Mouse (Mus musculus) CH12.LX (cell line): ENCODE measurements around the gene Frmd5. TPM values are rescaled to one million over a fixed set of nuclear protein-coding genes. Genes with fewer than 3 reads are reported as not detected.
A peak's percentile ranks its signal among the peaks of the same experiment; 100 is the strongest.

Experiments used
- DNase-seq: peaks from one replicate; pipeline ENCODE4 v3.0.0-alpha.2; 2013; ENCODE audit errors: extremely low read depth
- H3K27ac ChIP-seq: 2 replicates; pipeline ENCODE4 v1.5.1; 2012; ENCODE audit warnings: low read depth, mild to moderate bottlenecking, control low read depth, moderate library complexity; ENCODE audit not compliant: insufficient read depth
- H3K27me3 ChIP-seq: replicated peaks from 2 replicates; pipeline ENCODE3; 2012; ENCODE audit warnings: inconsistent platforms
- H3K36me3 ChIP-seq, 2 experiments: replicated peaks in 1 of 2; 2 replicates each; pipeline versions ENCODE3 to v1.6.1; 2012; ENCODE audit warnings: inconsistent platforms in 1 of 2, low read length in 1 of 2, mild to moderate bottlenecking in 1 of 2, mixed read lengths in 1 of 2, moderate library complexity in 1 of 2; ENCODE audit not compliant: control insufficient read depth in 1 of 2, insufficient read depth in 1 of 2
- H3K4me1 ChIP-seq, 2 experiments: 2 replicates each; pipeline ENCODE4 v1.6.1; 2012; ENCODE audit warnings: inconsistent platforms in 1 of 2, moderate library complexity in 1 of 2; ENCODE audit not compliant: insufficient read depth in 2 of 2, control insufficient read depth in 1 of 2
- H3K4me2 ChIP-seq: 2 replicates; pipeline ENCODE4 v1.6.1; 2012; ENCODE audit warnings: low read depth, mild to moderate bottlenecking, control low read depth; ENCODE audit not compliant: poor library complexity, insufficient read depth, severe bottlenecking
- H3K4me3 ChIP-seq, 3 experiments: fragments of 150-350 bp in 1 of 3; sonication (generic) in 1 of 3; replicated peaks in 1 of 3; 2 replicates each; pipeline versions ENCODE3 to v1.5.1; 2011 to 2012; ENCODE audit warnings: low read depth in 2 of 3, low read length in 2 of 3, mild to moderate bottlenecking in 2 of 3, moderate library complexity in 2 of 3, control low read depth in 1 of 3, improper control_type of control experiment in 1 of 3, inconsistent platforms in 1 of 3, mixed read lengths in 1 of 3; ENCODE audit not compliant: poor library complexity in 1 of 3
- H3K79me2 ChIP-seq: replicated peaks from 2 replicates; pipeline ENCODE4 v1.6.1; 2012; ENCODE audit warnings: mild to moderate bottlenecking, moderate library complexity; ENCODE audit not compliant: control insufficient read depth, poor library complexity, insufficient read depth, severe bottlenecking; ENCODE audit errors: extremely low read depth
- H3K9ac ChIP-seq: 2 replicates; pipeline ENCODE4 v1.6.1; 2012; ENCODE audit warnings: low read depth, mild to moderate bottlenecking, control low read depth, moderate library complexity; ENCODE audit not compliant: insufficient read depth
- H3K9me3 ChIP-seq: replicated peaks from 2 replicates; pipeline ENCODE3; 2012; ENCODE audit warnings: low read length, inconsistent platforms, mixed read lengths
- CHD1 ChIP-seq: IDR thresholded peaks from 2 replicates; pipeline ENCODE4 v1.6.1; 2012; ENCODE audit warnings: low read depth, low read length, improper control_type of control experiment, inconsistent platforms
- CTCF ChIP-seq, 2 experiments: IDR thresholded peaks in 1 of 2; conservative IDR thresholded peaks in 1 of 2; 2 replicates each; pipeline ENCODE4 v1.5.1; 2011 to 2012; ENCODE audit warnings: low read depth in 2 of 2, low read length in 2 of 2, improper control_type of control experiment in 1 of 2, inconsistent platforms in 1 of 2, mild to moderate bottlenecking in 1 of 2, moderate library complexity in 1 of 2
- EP300 ChIP-seq: IDR thresholded peaks from 2 replicates; pipeline ENCODE4 v1.6.1; 2011; ENCODE audit warnings: low read length, improper control_type of control experiment
- GABPA ChIP-seq: IDR thresholded peaks from 2 replicates; pipeline ENCODE4 v1.6.1; 2012; ENCODE audit warnings: low read depth, low read length, improper control_type of control experiment, inconsistent platforms; ENCODE audit not compliant: insufficient replicate concordance
- JUN ChIP-seq: IDR thresholded peaks from 2 replicates; pipeline ENCODE4 v1.6.1; 2011; ENCODE audit warnings: low read depth, mild to moderate bottlenecking, low read length, improper control_type of control experiment, moderate library complexity; ENCODE audit not compliant: insufficient read depth
- JUND ChIP-seq: conservative IDR thresholded peaks from 2 replicates; pipeline ENCODE4 v1.6.1; 2011; ENCODE audit warnings: low read depth, low read length, improper control_type of control experiment
- MAZ ChIP-seq: IDR thresholded peaks from 2 replicates; pipeline ENCODE4 v1.6.1; 2012; ENCODE audit warnings: low read depth, mild to moderate bottlenecking, inconsistent platforms, low read length, improper control_type of control experiment, moderate library complexity
- MEF2A ChIP-seq: IDR thresholded peaks from 2 replicates; pipeline ENCODE4 v1.6.1; 2014; ENCODE audit warnings: low read depth, mild to moderate bottlenecking, inconsistent platforms, low read length, improper control_type of control experiment, borderline replicate concordance
- MXI1 ChIP-seq: IDR thresholded peaks from 2 replicates; pipeline ENCODE4 v1.6.1; 2011; ENCODE audit warnings: mild to moderate bottlenecking, low read depth, low read length, improper control_type of control experiment
- MYC ChIP-seq: IDR thresholded peaks from 2 replicates; pipeline ENCODE4 v1.6.1; 2011; ENCODE audit warnings: low read depth, mild to moderate bottlenecking, improper control_type of control experiment, low read length
- POLR2A ChIP-seq: IDR thresholded peaks from 2 replicates; pipeline ENCODE4 v1.6.1; 2011; ENCODE audit warnings: low read depth, mild to moderate bottlenecking, improper control_type of control experiment, low read length
- POLR2AphosphoS2 ChIP-seq: IDR thresholded peaks from 2 replicates; pipeline ENCODE4 v1.6.1; 2011; ENCODE audit warnings: low read depth, low read length, improper control_type of control experiment
- RAD21 ChIP-seq: IDR thresholded peaks from 2 replicates; pipeline ENCODE4 v1.6.1; 2011; ENCODE audit warnings: low read depth, mild to moderate bottlenecking, low read length, improper control_type of control experiment, moderate library complexity
- SMC3 ChIP-seq: IDR thresholded peaks from 2 replicates; pipeline ENCODE4 v1.6.1; 2011; ENCODE audit warnings: low read depth, low read length, improper control_type of control experiment
- TBP ChIP-seq: conservative IDR thresholded peaks from 2 replicates; pipeline ENCODE4 v1.6.1; 2011; ENCODE audit warnings: low read depth, low read length, improper control_type of control experiment
- TCF12 ChIP-seq: IDR thresholded peaks from 2 replicates; pipeline ENCODE4 v1.6.1; 2014; ENCODE audit warnings: low read depth, mild to moderate bottlenecking, inconsistent platforms, low read length, improper control_type of control experiment
- UBTF ChIP-seq: IDR thresholded peaks from 2 replicates; pipeline ENCODE4 v1.6.1; 2012; ENCODE audit warnings: low read depth, mild to moderate bottlenecking, inconsistent platforms, low read length, improper control_type of control experiment, moderate library complexity
- USF2 ChIP-seq: conservative IDR thresholded peaks from 2 replicates; pipeline ENCODE4 v1.6.1; 2011; ENCODE audit warnings: low read depth, low read length, improper control_type of control experiment
- ZC3H11A ChIP-seq: IDR thresholded peaks from 2 replicates; pipeline ENCODE4 v1.6.1; 2012; ENCODE audit warnings: low read depth, mild to moderate bottlenecking, inconsistent platforms, low read length, improper control_type of control experiment
- ZKSCAN1 ChIP-seq: IDR thresholded peaks from 2 replicates; pipeline ENCODE4 v1.6.1; 2012; ENCODE audit warnings: low read depth, inconsistent platforms, low read length, improper control_type of control experiment, borderline replicate concordance
- dilution Hi-C: fragments of 300-500 bp; cut with MboI; formaldehyde crosslinking; loops from 2 replicates; pipeline ENCODE4 v1.14.3; 2020; ENCODE audit warnings: low sequenced_read_pairs; ENCODE audit not compliant: extremely low pct_unique_long_range_greater_than_20kb, extremely low pct_ligation_motif_present
- in situ Hi-C: fragments of 300-500 bp; cut with MboI; formaldehyde crosslinking; loops from 3 replicates; pipeline ENCODE4 v1.14.3; 2019; ENCODE audit warnings: low sequenced_read_pairs, low pct_ligation_motif_present, low pct_unique_long_range_greater_than_20kb, mixed read lengths
- polyA plus RNA-seq: library from polyadenylated mRNA; unstranded; fragments of >175 nt; gene quantifications from 2 replicates; pipeline ENCODE4 v1.2.1, GENCODE M21; 2012; ENCODE audit warnings: low read depth; ENCODE audit not compliant: insufficient read length
- total RNA-seq, 2 experiments: library from RNA; depleted of rRNA; stranded (reverse); fragments of 300-350 nt in 1 of 2; fragments of >200 nt in 1 of 2; gene quantifications; 2 replicates each; pipeline ENCODE4 v1.2.3; 2012 to 2014

The Frmd5 gene
- total and polyA plus RNA-seq, 3 experiments = 1.9 to 3.5 (median 3.2) TPM

- in situ Hi-C loops = no loop called here
- Histone ChIP-seq H3K9ac (no peak overlapping the region), H3K27ac (no peak overlapping the region), H3K9me3 (no peaks in the 10 kb centered on the region), H3K79me2 (no peaks in the 10 kb centered on the region), H3K4me1 (peaks cover 7 to 28% of the 10 kb centered on the region in 2 experiments), H3K27me3 (no peaks in the 10 kb centered on the region), H3K36me3 (no peaks in the 10 kb centered on the region), H3K4me2 (peak overlapping the region; percentile 97; the same call in 1 of the 2 replicates), H3K4me3 (no peak overlapping the region)
- DNase-seq = peak; percentile 54
- TF ChIP-seq POLR2AphosphoS2 (no peak), JUN (no peak), MEF2A (no peak), MAZ (no peak), MXI1 (0 out of 2 replicates have a peak, but pooled peaks have one; percentile 62), GABPA (no peak), USF2 (no peak), RAD21 (no peak), POLR2A (no peak), CTCF (conservative IDR thresholded peaks at IDR 0.05 in 1 of 2, IDR thresholded peaks at IDR 0.05 in 1 of 2; ENCODE audit: low read depth in 2 of 2, low read length in 2 of 2) (no peak), TCF12 (no peak), TBP (no peak), CHD1 (0 out of 2 replicates have a peak, but pooled peaks have one; percentile 46), UBTF (no peak), ZC3H11A (no peak), JUND (no peak), ZKSCAN1 (no peak), EP300 (no peak), SMC3 (no peak), MYC (0 out of 2 replicates have a peak, but pooled peaks have one; percentile 49)
- dilution Hi-C loops = no loop called here
Measured at GRCm38 (mm10) chr2:121788415-121788814, 18.5 kb downstream of the Frmd5 start.

GRCm38 (mm10) chr2:121787767-121788166 is 19.1 kb downstream of the Frmd5 start:
- H3K27ac ChIP-seq = no peak overlapping the region
- TF ChIP-seq POLR2AphosphoS2 = no peak
- in situ Hi-C loops = no loop called here
- H3K79me2 ChIP-seq = no peaks in the 10 kb centered on the region
- H3K4me3 ChIP-seq = peak overlapping the region in 2 of 3 experiments; percentile 19 to 38
- peaks cover 7 to 28% of the 10 kb centered on the region in 2 experiments for H3K4me1 ChIP-seq
- no peaks in the 10 kb centered on the region for H3K36me3 ChIP-seq
- dilution Hi-C loops = no loop called here
- peak; percentile 86 for DNase-seq
- no peaks in the 10 kb centered on the region for H3K9me3 ChIP-seq
- H3K27me3 ChIP-seq = no peaks in the 10 kb centered on the region
- H3K4me2 ChIP-seq = peak overlapping the region; percentile 97
- no peak overlapping the region for H3K9ac ChIP-seq
